Mouse (Mus musculus) midbrain, embryonic 10.5 days (tissue): ENCODE measurements around the gene Zfp983. TPM values are rescaled to one million over a fixed set of nuclear protein-coding genes. Genes with fewer than 3 reads are reported as not detected.
A peak's percentile ranks its signal among the peaks of the same experiment; 100 is the strongest.

Experiments used
- DNase-seq: peaks from one replicate; pipeline ENCODE4 v3.0.0-alpha.2; 2017; ENCODE audit warnings: low spot score
- H3K27ac ChIP-seq: fragments of 300-500 bp; sonication (generic); replicated peaks from 2 replicates; pipeline ENCODE4 v1.5.1; 2016; ENCODE audit warnings: mild to moderate bottlenecking
- H3K27me3 ChIP-seq: fragments of 300-500 bp; sonication (generic); 2 replicates; pipeline ENCODE4 v1.6.1; 2016; ENCODE audit warnings: low read depth, mild to moderate bottlenecking; ENCODE audit not compliant: poor library complexity, severe bottlenecking
- H3K36me3 ChIP-seq: fragments of 300-500 bp; sonication (generic); 2 replicates; pipeline ENCODE4 v1.6.1; 2016; ENCODE audit warnings: mild to moderate bottlenecking, moderate library complexity
- H3K4me1 ChIP-seq: fragments of 300-500 bp; sonication (generic); 2 replicates; pipeline ENCODE4 v1.6.1; 2016
- H3K4me3 ChIP-seq: fragments of 300-500 bp; sonication (generic); 2 replicates; pipeline ENCODE4 v1.5.1; 2016; ENCODE audit warnings: mild to moderate bottlenecking, moderate library complexity
- H3K9me3 ChIP-seq: fragments of 300-500 bp; sonication (generic); replicated peaks from 2 replicates; pipeline ENCODE4 v1.6.1; 2016; ENCODE audit warnings: mild to moderate bottlenecking
- WGBS: fragments of 180-500 bp; shearing (Covaris S2); methylation state at CpG from one replicate; pipeline ENCODE4 v1.1.7; 2016; 5-methylcytosine and 5-hydroxymethylcytosine counted together
- polyA plus RNA-seq: library from polyadenylated mRNA; unstranded; fragments of >200 nt; fragmentation: Nextera tagmentation; extraction: Ambion mirVana; gene quantifications from 2 replicates; pipeline ENCODE4 v1.2.1, GENCODE M21; 2016

The Zfp983 gene
- polyA plus RNA-seq, 1 experiment from 2014 or later: 5.7 TPM

DNA sequence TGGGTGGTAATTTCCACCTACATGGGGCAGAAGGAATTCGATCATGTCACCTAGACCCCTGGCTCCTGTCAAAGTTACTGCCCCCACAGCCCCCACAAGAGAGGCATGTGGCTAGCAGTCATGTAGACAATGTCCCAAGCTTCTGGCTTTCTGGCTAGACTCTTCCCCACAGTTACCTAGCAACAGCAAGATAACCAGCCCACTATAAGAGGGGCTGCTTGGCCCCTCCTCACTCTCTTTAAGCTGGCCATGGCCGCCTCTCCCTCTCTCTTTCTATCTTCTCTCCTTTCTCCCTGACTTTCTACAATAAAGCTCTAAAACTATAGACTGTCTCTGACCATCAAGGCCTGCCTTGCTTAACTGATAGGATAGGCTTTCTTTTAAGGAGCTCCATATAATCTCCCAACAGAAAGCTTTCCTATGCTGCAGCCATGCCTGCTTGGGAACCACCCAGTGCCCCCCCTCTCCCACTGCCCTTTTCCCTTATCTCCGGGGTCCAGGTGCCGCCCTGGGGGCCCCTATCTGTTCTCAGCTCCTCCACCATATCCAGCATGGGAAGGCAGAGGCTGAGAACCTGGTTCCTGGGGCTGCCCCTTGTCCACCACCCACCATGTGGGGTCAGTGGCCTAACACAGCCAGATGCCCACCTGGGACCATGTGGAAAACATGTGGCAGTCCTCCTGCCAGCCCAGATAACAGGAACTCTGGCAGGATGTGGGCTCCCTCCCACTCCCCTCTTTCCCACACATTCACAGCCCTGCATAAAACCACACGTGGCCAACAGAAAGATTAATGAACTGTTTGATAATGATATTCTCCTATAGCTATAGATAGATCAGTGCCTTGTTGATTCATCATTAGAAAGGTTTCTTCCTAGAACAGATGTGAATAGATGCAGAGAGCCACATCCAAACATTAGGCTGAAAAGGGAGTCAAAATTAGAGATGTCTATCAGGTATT lies 52.1 kb downstream of the Zfp983 start:
- no peak overlapping the region for H3K4me3 ChIP-seq
- H3K27me3 ChIP-seq: no peaks in the 10 kb centered on the region
- no peak overlapping the region; the same call in 1 of the 2 replicates for H3K27ac ChIP-seq
- 56% methylated on average over 5 of the region's 5 CpGs for WGBS
- H3K9me3 ChIP-seq: no peaks in the 10 kb centered on the region
- no peak for DNase-seq
- peaks cover 7% of the 10 kb centered on the region; the same call in 1 of the 2 replicates for H3K4me1 ChIP-seq
- H3K36me3 ChIP-seq: no peaks in the 10 kb centered on the region

DNA sequence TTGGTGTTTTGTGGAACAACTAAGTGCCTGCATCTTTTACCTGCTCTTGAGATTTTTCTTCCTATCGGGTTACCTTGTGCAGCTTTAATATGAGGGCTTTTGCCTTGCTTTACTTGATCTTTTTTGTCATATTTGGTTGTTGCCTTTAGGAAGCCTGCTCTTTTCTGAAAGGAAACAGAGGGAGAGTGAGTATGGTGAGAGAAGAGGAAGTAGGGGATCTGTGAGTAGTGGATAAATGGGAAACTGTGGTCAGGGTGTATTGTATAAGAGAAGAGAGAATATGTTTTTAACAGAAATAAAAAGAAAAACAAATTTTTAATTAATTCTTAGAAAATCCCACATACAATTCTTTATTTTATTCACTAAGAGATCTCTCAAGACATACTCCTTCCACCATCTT lies 53.0 kb downstream of the Zfp983 start:
- no peak overlapping the region for H3K4me3 ChIP-seq
- H3K4me1 ChIP-seq: peaks cover 10% of the 10 kb centered on the region
- no peaks in the 10 kb centered on the region for H3K27me3 ChIP-seq
- no peak for DNase-seq
- no peaks in the 10 kb centered on the region for H3K36me3 ChIP-seq
- H3K9me3 ChIP-seq: no peaks in the 10 kb centered on the region
- 87% methylated on average over 1 of the region's 1 CpGs for WGBS
- no peak overlapping the region for H3K27ac ChIP-seq

DNA sequence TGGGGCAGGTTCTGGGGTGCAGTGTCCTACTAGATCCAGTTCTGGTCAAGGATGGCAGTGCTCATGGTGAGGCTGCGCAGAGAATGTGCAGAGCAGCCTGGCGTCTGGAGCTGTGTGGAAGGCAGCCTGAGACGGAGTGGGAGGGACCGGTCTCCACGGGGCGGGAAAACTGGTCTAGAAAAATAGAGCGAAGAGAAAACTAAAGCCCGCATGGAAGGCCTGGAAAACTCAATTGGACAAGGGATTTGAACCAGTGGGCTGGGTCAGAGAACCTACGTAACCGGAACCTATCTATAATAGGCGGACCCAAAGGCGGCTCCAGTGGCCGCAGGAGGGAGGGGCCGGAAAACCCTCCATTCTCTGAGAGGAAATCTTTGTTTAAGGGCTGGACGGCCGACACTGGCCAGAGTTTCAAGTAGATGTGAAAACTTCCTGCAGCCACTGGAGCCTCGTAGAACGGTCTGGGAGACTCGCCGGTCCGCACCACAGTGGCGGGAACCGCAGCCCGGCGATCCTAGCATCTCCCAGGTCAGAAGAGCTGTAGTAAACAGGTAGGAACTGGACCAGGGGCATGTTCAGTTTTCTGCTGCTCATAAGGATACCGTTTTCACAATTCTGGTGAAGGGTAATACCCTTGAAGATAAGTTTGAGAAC lies 57.0 kb downstream of the Zfp983 start, which contains the start of gene Zfp760:
Zfp760 (plus strand) TSS at position 399 of the 654 bp plus-strand sequence.
- no peaks in the 10 kb centered on the region for H3K27me3 ChIP-seq
- no peaks in the 10 kb centered on the region for H3K9me3 ChIP-seq
- H3K36me3 ChIP-seq: peaks cover 25% of the 10 kb centered on the region
- H3K27ac ChIP-seq: peak within 1 kb of the TSS; percentile 93
- peaks cover 15% of the 10 kb centered on the region for H3K4me1 ChIP-seq
- DNase-seq: peak; percentile 87
- H3K4me3 ChIP-seq: peak within 1 kb of the TSS; percentile 70
- WGBS: 5% methylated on average over 26 of the region's 26 CpGs

DNA sequence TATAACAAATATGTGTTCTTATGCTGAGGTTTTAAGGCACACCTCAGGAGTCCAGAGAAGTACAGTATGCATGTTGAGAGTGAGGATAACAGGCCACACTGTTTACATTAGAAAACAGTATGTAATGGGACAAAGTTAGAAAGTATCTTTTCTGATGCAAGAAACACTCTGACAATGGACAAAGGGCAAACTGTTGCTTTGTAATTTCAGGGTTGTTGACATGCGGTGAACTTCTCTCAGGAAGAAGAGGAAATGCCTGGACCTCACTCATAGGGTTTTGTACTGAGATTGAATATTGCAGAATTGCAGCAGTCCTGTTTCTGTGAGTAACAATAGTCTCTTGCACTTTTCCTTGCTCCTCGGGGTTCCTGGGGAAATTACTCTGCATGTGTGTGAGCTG lies 58.0 kb downstream of the Zfp983 start:
- WGBS: 65% methylated on average over 2 of the region's 2 CpGs
- H3K9me3 ChIP-seq: no peaks in the 10 kb centered on the region
- no peaks in the 10 kb centered on the region for H3K27me3 ChIP-seq
- peak overlapping the region; percentile 70 for H3K4me3 ChIP-seq
- no peak for DNase-seq
- peaks cover 34% of the 10 kb centered on the region for H3K36me3 ChIP-seq
- peaks cover 12% of the 10 kb centered on the region for H3K4me1 ChIP-seq
- H3K27ac ChIP-seq: peak overlapping the region; percentile 93; the same call in 1 of the 2 replicates

Other genes with a start within 250 kb of the Zfp983 start
- gene Zfp54, start 227.4 kb upstream of the Zfp983 start, polyA plus RNA-seq: 2.9 and 3.0 TPM in 2 replicates
- gene Zfp51, start 200.2 kb upstream of the Zfp983 start, polyA plus RNA-seq: 13.3 and 13.4 TPM in 2 replicates
- 10.0 and 10.3 TPM in 2 replicates for gene Zfp53, start 161.6 kb upstream of the Zfp983 start, polyA plus RNA-seq
- 1.7 and 2.2 TPM in 2 replicates for gene Zfp52, start 115.1 kb upstream of the Zfp983 start, polyA plus RNA-seq
- gene Zfp948, start 83.6 kb upstream of the Zfp983 start, polyA plus RNA-seq: 14.0 and 14.6 TPM in 2 replicates
- 10.7 and 14.2 TPM in 2 replicates for gene Gm10226, start 41.2 kb downstream of the Zfp983 start, polyA plus RNA-seq
- 18.6 and 20.7 TPM in 2 replicates for gene Zfp760, start 57.1 kb downstream of the Zfp983 start, polyA plus RNA-seq
- gene Zfp229, start 80.2 kb downstream of the Zfp983 start, polyA plus RNA-seq: 7.8 and 9.7 TPM in 2 replicates
- gene Zfp820, start 195.1 kb downstream of the Zfp983 start, polyA plus RNA-seq: 5.4 and 5.6 TPM in 2 replicates